Mouse (Mus musculus) T-helper 2 cell (primary cell): ENCODE results near the gene Lmx1a.

Source experiments
- in situ Hi-C: fragments of 300-600 bp; cut with MboI, MseI; formaldehyde crosslinking; loops from one replicate; pipeline ENCODE4 v1.15.1; 2025; ENCODE audit warnings: high pct_unique_total_duplicates

Lmx1a gene

DNA sequence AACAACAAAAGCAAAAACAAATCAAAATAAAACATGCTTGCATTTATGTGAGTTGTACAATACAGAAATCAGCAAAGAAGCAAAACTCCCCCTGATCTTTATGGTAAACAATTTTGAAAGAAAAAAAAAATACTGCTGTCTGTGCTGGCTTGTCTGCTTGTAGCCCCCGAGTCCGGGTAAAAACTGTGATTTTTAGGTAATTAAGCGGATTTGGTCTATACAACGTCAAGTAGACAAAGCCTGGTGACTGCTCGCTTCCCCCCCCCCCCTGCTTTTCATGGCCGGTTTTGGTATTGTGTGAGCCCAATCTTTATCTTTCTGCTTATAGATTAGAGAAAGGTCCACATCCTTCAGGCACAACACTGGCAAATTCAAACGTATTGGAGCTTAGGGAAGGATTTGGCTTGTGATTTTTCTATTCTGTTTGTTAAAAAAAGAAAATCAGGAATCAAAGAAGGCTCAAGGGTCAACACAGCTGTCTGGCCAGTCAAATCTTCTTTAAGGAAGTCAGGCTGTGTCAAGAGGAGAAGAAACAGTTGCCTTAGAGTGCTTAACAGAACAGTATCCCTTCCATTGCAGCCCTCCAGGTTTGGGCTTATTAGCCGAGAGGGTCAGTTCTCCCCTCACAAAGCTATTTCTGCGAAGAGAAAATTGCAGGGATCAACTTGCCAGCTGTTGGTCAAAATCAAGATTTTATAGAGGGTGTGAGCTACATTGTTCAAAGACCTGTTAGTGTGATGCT lies 4.6 kb downstream of the Lmx1a start:
- in situ Hi-C loops = no loop called here

DNA sequence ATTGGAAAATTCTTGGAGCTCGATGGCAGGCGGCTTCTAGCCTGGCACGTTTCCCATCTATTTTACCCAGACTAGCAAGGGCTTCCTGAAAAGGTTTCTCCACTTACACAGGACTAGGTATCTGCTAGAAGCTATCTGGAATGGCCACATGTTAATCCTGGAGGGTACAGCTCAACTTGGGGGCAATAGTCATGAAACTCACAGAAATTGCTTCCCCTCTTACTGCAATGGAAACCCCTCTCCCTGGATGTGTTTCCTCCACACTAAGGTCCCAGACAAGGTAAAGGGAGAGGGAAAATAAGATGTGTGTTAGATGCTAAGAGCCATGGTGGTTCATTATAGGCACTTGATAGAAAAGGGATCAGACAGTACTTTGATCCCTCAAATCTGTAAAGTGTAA lies 5.7 kb downstream of the Lmx1a start:
- in situ Hi-C loops = no loop called here

DNA sequence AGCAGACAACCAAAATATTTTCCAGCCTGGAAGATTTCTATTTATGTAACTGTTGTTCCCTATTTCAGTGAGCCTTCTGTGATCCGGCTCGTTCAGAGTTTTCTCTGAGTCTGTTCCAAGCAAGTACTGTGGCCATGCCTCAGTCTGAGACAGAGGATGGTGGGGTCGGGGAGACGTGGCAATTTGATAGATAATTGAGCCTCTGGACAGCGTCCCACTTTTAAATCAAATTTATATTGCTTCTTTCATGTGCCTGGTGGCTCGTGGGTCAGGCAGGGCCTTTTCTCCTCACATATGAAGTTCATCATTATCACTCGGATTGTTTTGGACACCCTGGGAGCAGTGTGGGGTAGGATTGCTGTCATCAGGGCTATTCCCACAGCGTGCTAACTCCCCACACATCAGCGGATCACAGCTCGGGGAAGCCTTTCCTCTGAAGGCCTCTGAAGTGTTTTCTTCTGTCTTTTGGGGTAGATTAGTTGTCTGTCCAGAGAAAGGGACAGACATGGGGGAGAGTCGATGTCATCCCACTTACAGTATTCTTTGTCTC lies 6.9 kb downstream of the Lmx1a start:
- in situ Hi-C loops = no loop called here

- in situ Hi-C loops = no loop called here
Measured at GRCm38 (mm10) chr1:167699706-167700105, 10.7 kb downstream of the Lmx1a start.

- in situ Hi-C loops = no loop called here
Measured at GRCm38 (mm10) chr1:167700221-167700620, 11.2 kb downstream of the Lmx1a start.

GRCm38 (mm10) chr1:167705527-167705926 lies 16.5 kb downstream of the Lmx1a start:
- in situ Hi-C loops = no loop called here

DNA sequence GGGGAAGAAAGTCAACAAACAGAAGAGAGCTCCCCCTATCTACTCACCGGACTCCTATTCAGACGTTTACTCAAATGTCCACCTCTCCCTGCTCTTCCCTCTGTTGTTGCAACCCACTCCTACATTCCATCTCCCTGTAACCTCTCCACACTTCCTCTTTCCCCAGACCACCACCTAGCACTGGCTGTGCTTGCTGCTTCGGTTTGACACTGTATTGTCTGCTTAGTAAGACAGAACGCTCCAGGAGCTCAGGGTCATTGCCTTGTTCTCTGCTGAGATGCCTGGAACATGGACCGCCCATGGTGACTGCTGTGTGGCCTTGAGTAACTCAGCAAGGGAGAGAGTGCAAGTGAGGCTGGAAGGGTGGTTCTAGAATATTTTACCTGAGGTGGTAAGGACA lies 19.7 kb downstream of the Lmx1a start:
- in situ Hi-C loops = no loop called here

DNA sequence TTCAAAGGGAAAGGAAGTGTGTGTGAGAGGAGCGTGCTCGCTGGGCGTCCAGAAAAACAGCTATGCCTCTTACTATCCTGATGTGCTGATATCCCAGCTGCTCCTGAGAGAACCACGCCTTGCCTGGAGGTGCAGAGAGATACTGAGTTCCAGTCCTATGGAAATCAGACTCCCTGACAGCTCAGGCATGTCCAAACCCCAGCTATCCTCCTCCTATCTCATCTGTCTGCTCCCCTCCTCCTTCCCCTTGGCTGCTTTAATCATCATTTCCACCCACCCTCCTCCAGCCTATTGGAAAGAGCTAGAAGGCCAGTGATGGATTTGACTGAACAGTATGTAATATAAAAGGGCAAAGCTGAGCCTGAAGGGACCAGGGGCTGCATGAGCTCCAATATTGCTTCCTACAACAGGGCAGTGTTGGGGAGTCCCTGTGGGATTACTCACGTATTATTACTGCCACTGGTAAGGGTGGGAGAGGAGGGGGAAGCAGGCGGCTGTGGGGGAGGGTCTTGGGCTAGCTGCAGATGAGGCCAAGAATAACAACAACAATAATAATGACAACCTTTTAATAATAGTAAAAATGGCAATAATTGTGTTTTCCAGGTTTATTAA lies 26.8 kb downstream of the Lmx1a start:
- in situ Hi-C loops = no loop called here

- in situ Hi-C loops = no loop called here
Measured at GRCm38 (mm10) chr1:167734471-167734870, 45.4 kb downstream of the Lmx1a start.

GRCm38 (mm10) chr1:167736793-167737192 lies 47.8 kb downstream of the Lmx1a start:
- in situ Hi-C loops = no loop called here

DNA sequence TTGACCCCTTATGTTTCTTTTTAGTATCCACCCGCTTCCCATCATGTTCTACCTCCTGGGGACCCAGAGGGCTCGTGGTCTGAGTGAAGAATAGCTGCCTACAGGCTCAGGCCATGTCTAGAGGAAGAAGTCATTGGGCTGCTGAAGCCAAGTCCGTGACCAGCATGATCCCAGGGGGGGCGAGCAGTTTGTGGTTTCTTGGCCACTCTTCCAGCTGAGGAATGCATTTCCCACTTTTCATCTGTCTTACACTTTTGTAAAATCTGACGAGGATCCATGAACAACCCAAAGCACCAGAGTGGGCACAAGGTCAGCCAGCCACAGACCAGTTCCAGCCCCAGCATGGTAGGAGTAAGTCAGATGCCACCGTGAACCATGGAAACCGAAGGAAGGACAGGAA lies 50.2 kb downstream of the Lmx1a start:
- in situ Hi-C loops = no loop called here

GRCm38 (mm10) chr1:167746676-167747075 lies 57.6 kb downstream of the Lmx1a start:
- in situ Hi-C loops = no loop called here

DNA sequence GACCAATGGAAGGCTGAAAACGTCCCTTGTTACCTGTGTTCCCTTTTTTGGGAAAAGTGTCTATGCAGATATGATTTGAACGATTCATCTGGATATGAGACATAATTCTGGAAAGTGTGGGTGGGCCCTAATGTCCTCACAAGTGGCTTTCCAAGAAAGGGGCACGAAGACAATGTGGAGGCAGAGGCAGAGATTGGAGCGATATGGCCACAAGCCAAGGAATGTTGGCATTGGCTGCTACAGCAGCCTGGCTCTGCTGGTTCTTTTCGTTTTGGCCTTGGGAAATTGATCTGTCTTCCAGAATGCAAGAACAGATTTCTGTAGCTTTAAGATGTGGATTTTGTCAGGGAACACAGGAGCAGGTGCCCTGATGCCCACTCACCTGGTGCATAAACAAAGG lies 63.6 kb downstream of the Lmx1a start:
- in situ Hi-C loops = no loop called here

DNA sequence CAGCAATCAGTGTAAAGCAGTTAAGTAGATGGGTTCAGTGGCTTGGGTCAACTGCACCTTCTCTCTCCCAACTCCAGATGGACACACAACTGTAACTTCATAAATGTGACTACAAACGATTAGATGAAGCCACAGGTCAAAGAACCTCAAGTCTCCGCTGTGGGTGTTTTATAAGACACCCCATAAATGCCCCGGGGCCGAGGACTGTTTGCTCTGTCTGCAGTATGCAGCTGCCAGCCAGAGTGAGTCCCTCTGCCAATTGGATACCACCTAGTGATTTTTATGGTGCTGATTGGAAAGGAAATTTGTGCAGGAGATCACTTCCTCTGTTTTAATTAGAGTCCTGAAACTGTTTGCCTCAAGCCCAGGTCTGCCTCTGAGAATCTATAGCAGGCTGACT lies 65.0 kb downstream of the Lmx1a start:
- in situ Hi-C loops = no loop called here

DNA sequence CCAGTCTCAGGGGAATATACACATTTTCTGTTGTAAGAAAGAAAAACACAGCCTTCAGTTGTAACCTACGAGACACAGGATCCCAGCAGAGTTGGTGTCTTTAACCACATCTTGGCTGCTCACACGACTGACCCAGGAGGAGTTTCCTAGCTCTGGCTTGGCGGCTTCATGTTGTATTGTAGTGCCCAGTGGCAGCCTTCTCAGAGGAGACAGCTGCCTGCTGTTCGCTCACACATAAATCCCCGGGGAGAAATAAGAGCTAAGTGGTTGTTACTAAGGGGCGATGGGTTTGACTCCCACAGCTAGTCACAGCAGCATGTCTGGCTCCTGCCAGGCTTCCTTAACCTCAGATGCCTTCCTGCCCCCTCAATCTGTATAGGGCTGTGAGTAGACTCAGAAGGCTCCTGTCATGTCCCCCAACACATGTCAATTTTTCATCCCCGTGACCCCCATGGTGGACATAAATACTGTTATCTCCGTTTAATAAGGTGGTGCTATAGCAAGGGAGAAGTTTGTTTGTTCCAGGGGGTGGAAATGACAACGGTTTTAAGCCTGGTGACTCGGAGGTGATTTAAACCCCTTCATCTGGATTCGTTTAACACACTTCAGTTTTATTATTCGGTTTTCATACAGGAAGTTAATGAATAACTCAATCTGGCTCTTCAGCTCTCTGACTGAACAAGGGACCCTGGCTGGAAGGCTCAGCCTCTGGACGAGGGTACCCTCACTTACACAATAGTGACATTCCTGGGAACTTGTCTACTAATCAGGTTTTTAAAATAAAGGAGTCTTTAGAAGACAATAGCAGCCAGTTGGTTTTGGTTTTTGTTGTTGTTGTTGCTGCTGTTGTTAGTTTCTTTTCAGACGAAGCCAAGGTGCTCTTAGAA lies 65.8 kb downstream of the Lmx1a start:
- in situ Hi-C loops = no loop called here

DNA sequence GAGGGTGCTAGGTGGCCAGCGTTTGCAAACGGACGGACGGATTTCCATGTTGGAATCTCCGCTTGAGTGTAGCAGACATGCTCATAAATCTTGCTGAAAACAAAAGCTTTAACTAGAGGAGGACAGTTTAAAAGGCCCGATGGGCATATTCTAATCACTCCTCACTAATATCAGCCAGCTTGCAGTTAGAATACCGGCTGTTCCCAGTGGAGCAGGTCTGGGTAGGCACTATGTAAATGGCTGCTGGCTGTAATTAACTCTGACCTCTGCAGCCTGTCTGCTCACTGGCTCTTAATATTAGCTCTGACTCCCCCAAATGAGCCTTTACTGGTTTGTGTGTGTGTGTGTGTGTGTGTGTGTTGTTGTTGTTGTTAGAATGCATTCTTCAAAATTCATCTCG lies 69.2 kb downstream of the Lmx1a start:
- in situ Hi-C loops = no loop called here

- in situ Hi-C loops = no loop called here
Measured at GRCm38 (mm10) chr1:167760307-167760706, 71.3 kb downstream of the Lmx1a start.

DNA sequence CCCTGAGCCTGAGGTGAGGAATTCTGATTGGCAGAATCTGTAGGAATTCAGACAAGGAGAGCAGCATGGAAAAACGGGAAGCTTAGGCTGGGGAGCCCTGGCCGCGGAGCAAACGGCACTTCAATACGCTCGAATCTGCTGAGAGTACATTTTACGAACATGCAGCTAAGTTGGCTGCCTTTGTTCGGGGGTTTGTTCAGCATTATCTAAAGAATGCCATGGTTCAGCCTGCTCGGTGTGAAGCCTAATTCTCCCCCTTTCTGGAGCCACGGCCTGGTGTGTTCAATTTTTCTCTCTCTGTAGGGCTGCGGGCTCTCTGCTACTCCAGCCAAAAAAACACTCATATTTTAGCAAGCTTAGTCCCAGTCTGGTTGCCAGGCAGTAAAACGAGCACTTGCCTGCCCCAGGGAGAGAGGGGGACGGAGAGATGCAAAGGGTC lies 72.8 kb downstream of the Lmx1a start:
- in situ Hi-C loops = no loop called here

DNA sequence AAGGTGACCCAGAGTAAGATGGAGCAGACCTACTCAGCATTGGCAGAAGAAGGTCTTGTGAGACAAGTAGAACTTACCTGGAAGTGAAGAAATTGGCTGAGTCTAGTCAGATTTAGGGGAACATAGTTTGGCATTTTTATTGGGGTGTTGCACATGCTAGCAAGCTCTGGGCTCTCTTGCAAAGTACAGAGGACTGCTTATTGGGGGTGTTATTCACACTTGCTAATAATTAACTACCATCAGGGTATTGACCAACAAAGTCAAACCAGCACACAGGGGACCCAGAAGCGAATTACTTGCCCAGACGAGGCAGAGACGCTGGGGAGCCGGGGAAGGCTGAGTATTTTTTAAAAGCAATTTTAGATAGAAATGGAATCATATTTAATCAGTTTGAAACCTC lies 77.6 kb downstream of the Lmx1a start:
- in situ Hi-C loops = no loop called here

- in situ Hi-C loops = no loop called here
Measured at GRCm38 (mm10) chr1:167770457-167770856, 81.4 kb downstream of the Lmx1a start.

GRCm38 (mm10) chr1:167779766-167780488 lies 90.9 kb downstream of the Lmx1a start:
- in situ Hi-C loops = no loop called here
